Mouse (Mus musculus): ENCODE measurements around the gene Gucy2d. TPM values are rescaled to one million over a fixed set of nuclear protein-coding genes. Genes with fewer than 3 reads are reported as not detected.

The Gucy2d gene
- polyA plus RNA-seq (2012; ENCODE audit: insufficient read depth, insufficient read length, low replicate concordance, missing spikeins), result not detected in 2 replicates

DNA sequence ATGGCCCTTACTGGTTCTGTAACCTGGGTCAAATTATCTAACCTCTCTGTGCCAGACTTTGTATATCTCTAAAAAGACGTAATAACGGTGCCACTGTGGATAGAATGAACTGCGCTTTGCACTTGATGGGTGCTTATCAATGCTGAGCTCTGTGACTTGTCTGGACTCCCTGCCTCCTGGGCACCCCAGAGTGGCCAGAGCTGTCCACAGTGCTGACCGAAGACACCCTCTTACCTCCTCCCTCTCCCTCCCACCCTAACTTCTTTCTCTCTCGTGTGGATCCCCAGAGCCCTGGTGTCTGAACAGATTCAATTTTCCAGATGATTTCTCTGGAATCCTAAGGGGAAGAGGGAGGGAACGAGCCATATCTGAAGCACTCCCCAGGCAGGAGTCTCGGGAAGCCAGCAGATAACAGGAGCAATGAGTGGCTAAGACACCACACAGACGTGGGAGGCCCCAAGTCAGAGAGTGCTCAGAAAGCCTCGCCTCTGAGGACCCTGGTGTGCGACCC lies at the start of gene Gucy2d:
Gene Gucy2d, plus strand, starts transcription at position 461 of the 511 bp plus-strand sequence.
- TF ChIP-seq POLR2A (IDR thresholded peaks at IDR 0.05; ENCODE audit: insufficient read depth, low read depth, low read length) (no peak), CTCF (IDR thresholded peaks at IDR 0.05; ENCODE audit: insufficient read depth, low read depth, low read length) (no peak)
- Histone ChIP-seq H3K4me3 (ENCODE audit: insufficient read depth, low read depth, low read length) (no peak within 1 kb of the TSS), H3K4me1 (ENCODE audit: control insufficient read depth, insufficient read depth, low read length) (no peaks in the 10 kb centered on the region), H3K27ac (ENCODE audit: insufficient read depth, low read depth, low read length) (no peak within 1 kb of the TSS)
- WGBS, result 55% methylated on average over 10 of the region's 10 CpGs

DNA sequence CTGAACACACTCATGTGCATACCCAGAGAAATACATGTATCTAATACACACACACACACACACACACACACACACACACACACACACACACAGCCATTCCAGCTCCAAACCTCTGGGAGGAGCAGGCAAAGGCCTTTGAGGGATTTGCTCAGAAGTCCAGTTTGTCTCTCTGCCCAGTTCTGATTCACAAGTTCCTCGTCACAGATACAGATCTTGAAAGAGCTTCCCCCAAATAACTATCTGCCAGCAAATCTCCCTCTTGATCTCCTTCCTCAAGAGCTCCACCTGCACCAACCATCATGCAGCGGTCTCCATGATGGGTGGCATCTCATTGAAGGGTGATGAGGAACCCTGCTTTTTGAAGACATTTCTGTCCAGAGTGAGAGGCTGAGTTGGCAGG lies 49.7 kb upstream of the Gucy2d start:
- no peak overlapping the region for H3K4me3 ChIP-seq (ENCODE audit: insufficient read depth, low read depth, low read length)
- no peaks in the 10 kb centered on the region for H3K4me1 ChIP-seq (ENCODE audit: control insufficient read depth, insufficient read depth, low read length)
- WGBS, result 75% methylated on average over 2 of the region's 2 CpGs
- no peak overlapping the region for H3K27ac ChIP-seq (ENCODE audit: insufficient read depth, low read depth, low read length)
- TF ChIP-seq CTCF (IDR thresholded peaks at IDR 0.05; ENCODE audit: insufficient read depth, low read depth, low read length) (no peak), POLR2A (IDR thresholded peaks at IDR 0.05; ENCODE audit: insufficient read depth, low read depth, low read length) (no peak)

DNA sequence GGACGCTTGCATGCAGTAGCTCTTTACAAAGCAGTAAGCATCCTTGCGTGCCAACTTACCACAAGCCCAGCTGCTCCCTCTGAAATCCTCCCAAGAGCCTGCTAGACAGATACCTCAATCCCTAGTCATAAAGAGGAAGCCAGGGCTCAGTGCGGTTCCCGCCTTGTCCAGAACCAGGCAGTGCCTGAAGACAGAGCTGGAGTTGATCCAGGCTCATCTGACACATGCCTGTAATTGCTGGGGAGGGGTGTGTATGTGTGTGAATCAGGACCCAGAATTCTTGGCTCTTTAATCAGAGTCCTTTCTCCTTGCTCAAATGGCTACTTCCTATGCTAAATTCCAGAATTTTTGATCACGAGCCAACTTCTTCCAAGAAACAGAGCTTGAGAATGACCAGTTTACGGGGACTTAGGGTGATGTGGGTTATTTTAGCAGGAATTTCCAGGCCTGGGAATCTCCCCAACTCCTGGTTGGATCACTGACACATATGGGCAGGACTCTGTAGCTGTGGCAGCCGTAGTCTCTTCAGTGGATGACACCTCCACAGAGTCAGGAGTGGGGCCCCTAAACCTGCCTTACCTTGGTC lies 48.8 kb upstream of the Gucy2d start:
- no peak for TF ChIP-seq CTCF (IDR thresholded peaks at IDR 0.05; ENCODE audit: insufficient read depth, low read depth, low read length)
- Histone ChIP-seq H3K27ac (ENCODE audit: insufficient read depth, low read depth, low read length) (no peak overlapping the region), H3K4me1 (ENCODE audit: control insufficient read depth, insufficient read depth, low read length) (no peaks in the 10 kb centered on the region), H3K4me3 (ENCODE audit: insufficient read depth, low read depth, low read length) (no peak overlapping the region)
- WGBS, result 62% methylated on average over 7 of the region's 7 CpGs

DNA sequence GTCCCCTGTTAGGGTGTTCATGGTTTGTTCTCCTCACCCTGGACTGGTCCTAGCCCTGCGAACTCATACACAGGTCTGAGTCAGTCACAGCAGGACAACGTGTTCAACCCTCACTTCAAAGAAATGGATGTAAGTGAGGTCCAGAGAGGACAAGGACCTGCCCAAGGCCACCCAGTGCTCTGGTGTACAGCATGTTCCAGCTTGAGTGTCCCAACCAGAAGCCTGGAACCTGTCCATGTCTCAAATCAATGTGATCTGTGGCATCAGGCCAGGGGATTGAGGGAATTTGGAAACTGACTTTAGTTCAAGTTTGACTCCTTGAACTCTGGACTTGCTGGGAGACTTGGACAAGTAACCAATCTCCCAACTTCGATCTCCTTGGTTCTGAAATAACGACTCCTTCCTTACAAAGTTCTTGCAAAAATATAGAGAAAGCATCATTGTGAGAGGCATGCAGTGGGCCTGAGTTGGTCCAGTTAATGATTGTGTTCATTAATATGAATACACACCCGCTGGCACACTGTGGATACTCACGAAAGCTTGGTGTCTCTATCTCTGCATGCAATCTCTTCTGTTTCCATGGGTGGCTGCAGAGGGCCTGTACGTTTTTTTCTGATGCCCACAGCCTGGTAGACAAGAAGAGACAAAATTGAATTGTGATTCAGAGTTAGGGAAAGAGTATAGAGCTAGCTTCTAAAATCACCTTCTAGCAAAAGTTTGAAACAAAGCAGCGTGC lies 47.6 kb upstream of the Gucy2d start:
- Histone ChIP-seq H3K4me3 (ENCODE audit: insufficient read depth, low read depth, low read length) (no peak overlapping the region), H3K27ac (ENCODE audit: insufficient read depth, low read depth, low read length) (no peak overlapping the region), H3K4me1 (ENCODE audit: control insufficient read depth, insufficient read depth, low read length) (no peaks in the 10 kb centered on the region)
- 75% methylated on average over 8 of the region's 8 CpGs for WGBS
- TF ChIP-seq POLR2A (IDR thresholded peaks at IDR 0.05; ENCODE audit: insufficient read depth, low read depth, low read length) (no peak), CTCF (IDR thresholded peaks at IDR 0.05; ENCODE audit: insufficient read depth, low read depth, low read length) (no peak)

DNA sequence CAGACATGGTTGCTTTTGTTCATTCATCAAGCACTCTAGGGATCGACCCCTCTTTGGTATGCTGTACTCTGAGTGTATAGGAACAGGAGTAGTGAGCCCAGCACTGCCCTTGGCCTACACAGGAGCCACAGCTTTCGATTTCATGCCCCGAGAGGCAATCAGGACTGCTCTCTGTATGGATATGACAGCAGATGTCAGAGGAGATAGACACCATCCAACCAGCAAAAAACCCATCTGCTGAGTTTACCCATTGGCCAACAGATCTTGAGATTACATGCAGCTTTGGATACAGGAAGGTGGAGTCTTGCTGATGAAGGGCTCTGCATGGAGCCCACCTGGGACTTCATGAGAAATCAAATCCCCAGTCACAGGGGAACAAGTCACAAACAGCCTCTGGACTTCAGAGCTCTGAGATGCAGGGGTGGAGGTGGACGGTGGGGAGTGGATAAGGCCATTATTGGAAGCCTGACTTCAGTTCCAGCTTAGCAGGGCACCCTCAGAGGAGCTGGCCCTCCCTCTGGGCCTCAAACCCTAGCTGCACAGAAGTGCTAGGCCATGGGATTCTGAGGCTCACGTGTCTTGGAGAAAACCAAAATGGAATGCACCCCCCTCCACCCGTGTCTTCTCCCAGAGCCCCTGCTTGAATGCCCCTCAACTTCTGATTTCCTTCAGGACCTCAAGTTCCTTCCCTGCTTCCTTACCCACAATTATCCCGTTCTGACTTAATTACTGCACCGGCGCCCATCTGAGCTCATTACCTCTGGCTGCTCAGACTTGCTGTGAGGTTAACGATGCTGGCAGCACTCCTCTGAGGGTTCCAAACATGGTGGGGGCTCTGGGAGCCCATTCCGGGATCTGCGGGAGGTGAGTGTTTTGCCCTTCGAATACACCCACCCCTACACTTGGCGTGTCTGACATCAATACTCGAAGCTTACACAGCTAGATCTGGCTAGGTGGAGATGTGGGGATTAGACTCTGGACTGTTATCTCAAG lies 37.3 kb upstream of the Gucy2d start:
- Histone ChIP-seq H3K4me1 (ENCODE audit: control insufficient read depth, insufficient read depth, low read length) (peaks cover 5% of the 10 kb centered on the region; the same call in 1 of the 2 replicates), H3K27ac (ENCODE audit: insufficient read depth, low read depth, low read length) (no peak overlapping the region), H3K4me3 (ENCODE audit: insufficient read depth, low read depth, low read length) (no peak overlapping the region)
- TF ChIP-seq POLR2A (IDR thresholded peaks at IDR 0.05; ENCODE audit: insufficient read depth, low read depth, low read length) (no peak), CTCF (IDR thresholded peaks at IDR 0.05; ENCODE audit: insufficient read depth, low read depth, low read length) (no peak)
- WGBS, result 59% methylated on average over 15 of the region's 15 CpGs

DNA sequence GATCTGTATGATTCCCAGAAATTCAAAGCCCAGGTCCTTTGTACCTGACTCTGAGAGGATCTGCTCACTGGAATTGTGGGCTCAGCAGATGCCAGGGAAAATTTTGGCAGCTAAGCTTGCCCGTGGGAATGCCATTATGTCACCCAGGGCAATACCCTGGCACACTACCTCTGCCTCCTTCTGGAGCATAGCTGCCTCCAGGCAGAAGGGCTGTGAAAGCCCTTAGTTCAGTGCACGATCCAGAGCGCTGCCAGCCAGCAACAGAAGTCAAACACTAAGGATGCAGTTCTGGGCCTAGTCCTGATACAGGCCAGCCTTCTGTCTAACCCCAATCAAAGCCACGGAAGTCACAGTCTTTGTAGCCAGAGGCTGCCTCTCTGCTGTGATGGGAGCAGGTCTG lies 36.2 kb upstream of the Gucy2d start:
- Histone ChIP-seq H3K4me3 (ENCODE audit: insufficient read depth, low read depth, low read length) (no peak overlapping the region), H3K27ac (ENCODE audit: insufficient read depth, low read depth, low read length) (no peak overlapping the region), H3K4me1 (ENCODE audit: control insufficient read depth, insufficient read depth, low read length) (peaks cover 5% of the 10 kb centered on the region; the same call in 1 of the 2 replicates)
- 62% methylated on average over 4 of the region's 4 CpGs for WGBS
- TF ChIP-seq POLR2A (IDR thresholded peaks at IDR 0.05; ENCODE audit: insufficient read depth, low read depth, low read length) (no peak), CTCF (IDR thresholded peaks at IDR 0.05; ENCODE audit: insufficient read depth, low read depth, low read length) (no peak)

DNA sequence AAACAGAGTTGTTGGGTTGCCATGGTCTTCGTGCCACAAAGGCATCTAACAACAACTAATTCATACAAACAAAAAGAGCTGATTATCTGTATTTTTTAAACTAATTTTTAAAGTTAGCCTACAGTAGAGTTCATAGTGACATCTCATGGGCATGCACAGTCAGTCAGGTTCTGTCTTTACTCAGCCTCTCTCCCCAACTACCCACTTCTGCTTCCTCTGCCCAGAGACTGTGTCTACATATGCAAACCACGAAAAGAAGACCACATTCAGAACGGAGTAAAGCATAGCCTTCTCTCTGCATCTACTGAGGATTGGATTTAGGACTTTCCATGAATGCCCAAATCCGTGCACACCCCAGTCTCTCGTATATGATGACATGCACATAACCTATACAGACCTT lies 32.6 kb upstream of the Gucy2d start:
- no peak overlapping the region for H3K4me3 ChIP-seq (ENCODE audit: insufficient read depth, low read depth, low read length)

DNA sequence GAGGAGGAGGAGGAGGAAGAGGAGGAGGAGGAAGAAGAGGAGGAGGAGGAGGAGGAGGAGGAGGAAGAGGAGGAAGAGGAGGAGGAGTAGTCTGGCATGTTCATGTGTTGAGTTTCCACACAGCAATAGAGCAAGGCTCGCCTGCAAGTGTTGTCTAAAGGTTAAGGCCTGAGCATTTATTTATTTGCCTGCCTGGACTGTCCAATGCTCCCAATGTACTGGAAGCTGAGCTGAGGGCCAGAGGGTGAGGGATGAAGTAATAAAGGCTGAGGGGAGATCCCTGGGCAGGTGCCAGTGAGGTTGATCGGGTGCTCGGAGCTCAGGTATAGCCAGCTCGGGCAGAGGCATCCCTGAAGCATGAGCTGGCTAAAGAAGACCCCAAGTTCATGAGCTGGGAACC lies 27.1 kb upstream of the Gucy2d start:
- WGBS, result 91% methylated on average over 4 of the region's 4 CpGs
- no peak overlapping the region for H3K4me3 ChIP-seq (ENCODE audit: insufficient read depth, low read depth, low read length)

More for the DNA sequence above, 32.6 kb upstream of the Gucy2d start:
- TF ChIP-seq POLR2A (IDR thresholded peaks at IDR 0.05; ENCODE audit: insufficient read depth, low read depth, low read length) (no peak), CTCF (IDR thresholded peaks at IDR 0.05; ENCODE audit: insufficient read depth, low read depth, low read length) (no peak)
- WGBS, result 88% methylated on average over 5 of the region's 5 CpGs
- H3K4me1 ChIP-seq (ENCODE audit: control insufficient read depth, insufficient read depth, low read length), result peaks cover 5% of the 10 kb centered on the region; the same call in 1 of the 2 replicates
- H3K27ac ChIP-seq (ENCODE audit: insufficient read depth, low read depth, low read length), result no peak overlapping the region

More for the DNA sequence above, 27.1 kb upstream of the Gucy2d start:
- Histone ChIP-seq H3K4me1 (ENCODE audit: control insufficient read depth, insufficient read depth, low read length) (peaks cover 2% of the 10 kb centered on the region; the same call in 1 of the 2 replicates), H3K27ac (ENCODE audit: insufficient read depth, low read depth, low read length) (no peak overlapping the region)
- TF ChIP-seq POLR2A (IDR thresholded peaks at IDR 0.05; ENCODE audit: insufficient read depth, low read depth, low read length), result no peak
- no peak for TF ChIP-seq CTCF (IDR thresholded peaks at IDR 0.05; ENCODE audit: insufficient read depth, low read depth, low read length)
